Mouse (Mus musculus) thymus, postnatal 36 days (tissue): ENCODE data around the gene Vdac1.
"Not testable (repeated sequence)": the region's sequence is repeated elsewhere in the genome, so short reads cannot be mapped to it uniquely, and the experiment has no call there.

Experiments
- DNase-seq, 2 experiments: peaks; one replicate each; pipeline ENCODE4 v3.0.0; 2022; ENCODE audit warnings: mixed read lengths in 2 of 2

Gene Vdac1

GRCm38 (mm10) chr11:52377579-52377978 is 16.9 kb downstream of the Vdac1 start:
- no peak for DNase-seq

DNA sequence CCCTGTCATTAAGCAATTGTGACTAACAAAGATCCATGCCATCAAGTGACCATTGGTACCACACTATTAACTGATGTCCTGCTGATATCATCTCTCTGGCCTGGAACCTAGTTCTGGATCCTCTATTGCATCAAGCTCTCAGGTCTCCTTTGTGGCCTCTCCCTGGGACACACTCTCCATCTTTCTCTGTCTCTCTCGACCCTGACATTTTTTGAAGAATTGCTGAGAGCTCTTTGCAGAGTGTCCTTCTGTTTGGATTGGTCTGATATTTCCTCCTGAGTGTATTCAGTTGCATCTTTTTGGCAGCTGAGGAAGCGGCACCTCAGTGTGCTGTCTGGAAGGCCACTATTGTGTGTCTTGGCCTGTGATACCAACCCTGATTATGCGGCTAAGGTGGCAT is 18.6 kb downstream of the Vdac1 start:
- no peak for DNase-seq

GRCm38 (mm10) chr11:52383741-52384140 is 23.1 kb downstream of the Vdac1 start:
- no peak for DNase-seq

DNA sequence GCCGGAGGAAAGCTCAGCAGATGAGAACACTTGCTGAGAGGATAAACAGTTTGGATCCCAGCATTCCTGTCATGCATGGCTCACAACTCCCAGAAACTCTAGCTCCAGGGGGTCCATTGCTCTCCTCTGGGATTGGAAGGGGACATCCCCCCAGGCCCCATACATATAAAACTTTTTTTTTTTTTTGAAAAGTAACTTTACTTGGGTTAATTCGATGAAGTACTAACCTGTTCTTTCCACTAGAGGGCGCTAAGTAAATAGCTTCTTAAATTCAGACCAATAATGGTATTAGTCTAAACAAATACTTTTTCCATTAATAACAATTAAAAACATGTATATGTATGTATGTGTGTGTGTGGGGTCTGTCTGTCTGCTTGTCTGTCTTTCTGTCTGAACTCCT is 24.0 kb downstream of the Vdac1 start:
- DNase-seq, result no peak

DNA sequence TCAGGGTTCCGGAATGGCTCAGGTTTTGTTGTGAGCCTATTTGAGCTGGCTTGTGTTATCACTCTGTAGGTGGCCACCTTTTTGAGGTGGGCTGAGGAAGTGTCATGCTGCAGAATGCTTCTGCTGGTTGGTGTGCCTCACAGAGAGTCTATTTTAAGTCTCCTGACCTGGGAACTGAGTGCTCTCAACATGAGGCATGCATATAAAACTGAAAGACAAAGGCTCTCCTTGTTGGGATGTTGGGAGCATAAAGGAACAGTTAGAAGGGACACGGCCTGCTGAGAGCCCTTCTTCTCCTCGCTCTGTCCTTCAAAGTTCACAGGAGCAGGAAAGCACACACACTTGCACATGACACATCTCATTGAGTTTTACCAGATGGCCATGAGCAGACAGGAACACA is 26.2 kb downstream of the Vdac1 start:
- no peak for DNase-seq

- DNase-seq, result no peak
Observed at GRCm38 (mm10) chr11:52388150-52388549, 27.5 kb downstream of the Vdac1 start.

- not testable (repeated sequence) for DNase-seq
Observed at GRCm38 (mm10) chr11:52388979-52389378, 28.3 kb downstream of the Vdac1 start.

DNA sequence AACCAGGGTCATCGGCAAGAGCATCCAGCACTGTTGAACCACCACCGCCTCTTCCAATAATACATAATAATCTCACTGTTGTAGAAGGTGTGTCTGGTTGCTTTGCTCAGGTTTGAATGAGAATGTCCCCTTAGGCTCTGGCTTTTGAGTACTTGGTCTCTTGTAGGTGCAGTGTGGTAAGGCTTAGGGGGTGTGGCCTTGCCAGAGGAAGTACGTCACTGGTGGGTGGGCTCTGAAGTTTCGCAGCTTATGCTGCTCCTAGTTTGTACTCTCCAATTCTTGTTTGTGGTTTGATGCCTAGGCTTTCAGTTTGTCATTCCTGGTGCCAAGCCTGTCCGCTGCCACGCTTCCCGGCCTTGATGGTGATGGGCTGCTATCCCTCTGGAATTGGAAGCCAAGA is 29.3 kb downstream of the Vdac1 start:
- DNase-seq, result no peak

- DNase-seq, result no peak
Observed at GRCm38 (mm10) chr11:52394494-52394893, 33.8 kb downstream of the Vdac1 start.

- no peak for DNase-seq
Observed at GRCm38 (mm10) chr11:52395343-52395742, 34.7 kb downstream of the Vdac1 start.

DNA sequence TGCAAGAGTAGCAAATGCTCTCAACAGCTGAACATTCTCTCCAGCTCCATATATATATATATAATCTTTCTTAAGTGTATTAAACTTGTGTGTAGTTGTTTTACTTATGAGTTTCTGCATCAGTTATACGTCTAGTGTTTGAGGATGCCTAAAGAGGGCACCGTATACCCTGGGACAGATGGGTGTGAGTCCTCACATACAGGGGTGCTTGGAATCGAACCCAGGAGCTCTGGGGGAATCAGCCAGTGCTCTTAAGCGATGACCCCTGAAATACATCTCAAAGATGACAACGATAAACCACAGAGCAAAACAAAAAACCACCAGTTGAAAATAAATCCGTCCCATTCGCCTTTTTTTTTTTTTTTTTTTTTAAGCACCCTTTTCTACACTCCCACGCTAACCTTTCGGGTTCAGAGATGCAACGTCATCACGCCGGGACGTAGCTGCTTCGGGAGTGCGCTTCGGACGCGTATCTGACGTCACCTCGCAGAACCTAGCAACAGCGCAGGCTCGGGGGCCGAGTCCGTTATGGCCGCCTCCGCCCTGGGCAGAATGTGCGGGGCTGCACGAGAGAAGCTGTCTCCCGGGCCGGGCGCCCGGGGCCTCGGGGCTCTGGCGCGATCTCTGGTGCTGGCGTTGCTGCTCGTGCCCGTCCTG is 35.4 kb downstream of the Vdac1 start, which contains the start of gene 9530068E07Rik:
Gene 9530068E07Rik (plus strand): TSS at position 489 of the 657 bp plus-strand sequence.
- peak; percentile 86 to 90 for DNase-seq

GRCm38 (mm10) chr11:52396597-52397188 is 36.0 kb downstream of the Vdac1 start:
- DNase-seq, result no peak

DNA sequence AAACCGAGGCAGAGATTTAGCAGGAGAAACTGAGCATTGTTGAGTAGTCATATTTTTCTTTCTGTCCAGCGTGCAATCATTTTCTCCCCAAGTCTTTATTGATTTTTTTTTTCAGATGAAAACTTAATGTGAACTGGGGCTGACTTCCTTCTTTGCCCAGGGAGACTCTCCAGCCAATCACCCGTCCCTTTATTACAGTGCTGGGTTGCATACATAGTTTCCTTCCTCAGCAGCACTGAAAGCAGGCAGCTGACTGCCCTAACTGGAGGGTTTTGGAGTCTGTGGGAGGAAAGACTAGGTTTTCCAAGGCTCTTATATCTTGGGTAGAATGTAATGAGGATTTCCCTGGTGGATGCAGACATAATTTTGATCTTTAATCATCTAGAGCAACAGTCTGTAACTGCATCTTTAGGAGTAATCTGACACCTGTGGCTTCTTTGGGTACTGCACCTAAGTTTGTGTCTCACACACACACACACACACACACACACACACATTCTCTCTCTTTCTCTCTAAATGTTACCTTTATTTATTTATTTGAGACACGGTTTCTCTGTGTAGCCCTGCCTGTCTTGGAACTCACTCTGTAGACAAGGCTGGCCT is 36.8 kb downstream of the Vdac1 start:
- DNase-seq, result no peak

DNA sequence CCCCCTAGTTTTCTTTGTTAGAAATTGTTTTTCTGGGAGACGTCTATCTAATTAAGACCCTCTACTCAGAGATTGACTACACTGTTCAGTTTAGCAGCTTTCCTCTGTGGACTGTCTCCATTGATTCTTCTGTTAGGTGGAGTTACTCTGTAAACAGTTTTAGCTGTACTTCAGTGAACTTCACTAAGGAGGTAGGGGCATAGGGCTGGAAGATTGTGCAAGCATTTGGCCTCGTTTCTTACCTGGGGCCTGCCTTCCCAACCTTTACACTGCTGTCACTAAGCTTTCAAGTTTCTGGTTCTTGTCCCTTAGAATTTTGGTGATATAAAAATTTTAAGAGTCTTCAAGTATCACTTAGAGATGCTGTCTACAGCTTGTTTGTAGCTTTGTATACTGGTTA is 40.8 kb downstream of the Vdac1 start:
- no peak for DNase-seq

DNA sequence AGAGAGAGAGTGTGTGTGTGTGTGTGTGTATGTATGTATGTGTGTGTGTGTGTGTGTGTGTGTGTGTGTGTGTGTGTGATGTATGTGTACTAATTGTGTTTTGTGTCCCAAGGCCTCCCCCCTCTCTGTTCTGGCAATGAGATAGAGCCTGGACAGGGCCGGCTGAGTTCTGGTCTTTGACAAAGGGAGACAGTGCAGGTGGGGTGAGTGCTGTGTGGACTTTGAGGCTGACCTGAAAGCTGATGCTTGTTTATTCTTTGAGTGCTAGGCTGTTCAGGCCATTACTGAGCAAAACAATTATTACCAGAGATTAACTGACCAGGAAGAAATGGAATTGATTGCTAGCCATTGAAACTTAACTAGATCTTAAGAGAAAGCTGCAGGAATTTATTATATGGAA is 41.9 kb downstream of the Vdac1 start:
- DNase-seq, result no peak

DNA sequence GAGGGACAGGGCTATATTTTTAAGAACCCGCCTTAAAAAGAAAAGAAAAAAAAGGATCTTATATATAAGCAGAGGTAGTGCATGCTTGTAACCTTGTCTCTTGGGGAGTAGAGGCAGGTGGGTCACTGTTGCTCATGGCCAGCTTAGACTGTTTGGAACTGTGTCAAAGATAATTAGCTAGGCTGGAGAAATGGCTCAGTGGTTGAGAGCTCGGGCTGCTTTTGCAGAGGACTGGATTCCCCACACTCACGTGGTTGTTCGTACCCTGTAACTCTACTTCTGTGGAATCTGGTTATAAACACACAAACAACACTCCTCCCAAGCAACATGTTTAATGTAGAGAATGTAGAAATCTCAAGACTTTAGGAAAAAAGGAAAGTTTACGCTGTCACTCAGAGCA is 43.5 kb downstream of the Vdac1 start:
- no peak for DNase-seq

GRCm38 (mm10) chr11:52405196-52405688 is 44.6 kb downstream of the Vdac1 start:
- no peak for DNase-seq

DNA sequence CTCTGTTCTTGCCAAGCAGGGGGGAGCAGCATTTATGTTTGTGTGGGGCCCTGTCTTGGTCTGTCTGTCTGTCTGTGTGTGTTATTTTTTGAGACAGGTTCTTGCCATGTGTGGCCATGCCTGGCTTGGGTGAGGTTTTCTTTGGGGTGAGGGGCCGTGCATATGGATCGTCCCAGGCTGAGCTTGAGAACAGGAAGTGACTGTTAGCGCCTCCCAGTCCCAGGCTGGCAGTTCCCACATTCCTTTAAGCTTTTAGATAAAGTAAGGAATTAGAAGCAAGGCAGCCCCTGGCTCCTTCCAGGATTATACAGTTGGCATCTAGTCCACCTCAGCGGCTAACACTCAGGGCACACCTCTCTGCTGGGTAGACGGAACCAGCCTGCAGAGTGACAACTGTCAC is 48.7 kb downstream of the Vdac1 start:
- no peak for DNase-seq

DNA sequence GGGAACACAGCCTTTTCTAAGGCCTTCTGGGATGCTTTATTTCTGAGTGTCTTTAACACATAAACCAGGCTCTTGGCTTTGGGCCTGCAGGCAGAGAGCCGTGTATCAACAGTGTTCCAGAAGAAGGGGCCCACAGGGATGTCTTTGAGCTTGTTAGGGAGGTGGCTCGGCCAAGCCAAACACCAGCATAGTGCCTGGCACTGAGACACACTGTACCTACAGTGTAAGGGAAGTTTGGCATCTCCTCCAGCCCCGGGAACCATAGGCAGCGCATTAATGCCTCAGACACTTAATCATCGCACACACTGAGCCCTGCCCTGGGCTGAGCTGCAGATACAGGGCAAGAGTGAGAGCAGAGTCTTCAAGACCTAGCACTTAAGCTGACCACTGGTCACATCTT is 57.7 kb downstream of the Vdac1 start:
- DNase-seq, result no peak

GRCm38 (mm10) chr11:52419246-52419645 is 58.6 kb downstream of the Vdac1 start:
- DNase-seq, result peak; percentile 56 to 75

DNA sequence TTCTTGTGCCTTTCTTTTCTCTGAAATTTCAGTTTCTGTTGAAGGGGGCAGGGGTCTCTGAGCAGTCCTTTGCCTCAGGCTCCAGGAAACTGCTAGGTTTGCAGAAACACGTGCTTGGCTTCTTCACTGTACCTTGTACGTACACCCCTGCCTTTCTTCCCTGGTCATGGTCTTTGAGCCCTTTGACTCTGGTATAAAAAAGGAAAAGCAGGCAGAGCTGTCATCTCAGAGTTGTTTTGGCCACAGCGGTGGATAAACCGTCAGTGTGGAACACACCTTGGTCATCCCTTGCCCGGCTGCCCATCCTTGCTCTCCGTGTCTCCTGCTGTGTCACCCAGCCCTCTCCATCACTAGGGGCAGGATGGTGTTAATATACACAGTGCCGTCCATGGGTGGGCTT is 59.2 kb downstream of the Vdac1 start:
- DNase-seq, result no peak

DNA sequence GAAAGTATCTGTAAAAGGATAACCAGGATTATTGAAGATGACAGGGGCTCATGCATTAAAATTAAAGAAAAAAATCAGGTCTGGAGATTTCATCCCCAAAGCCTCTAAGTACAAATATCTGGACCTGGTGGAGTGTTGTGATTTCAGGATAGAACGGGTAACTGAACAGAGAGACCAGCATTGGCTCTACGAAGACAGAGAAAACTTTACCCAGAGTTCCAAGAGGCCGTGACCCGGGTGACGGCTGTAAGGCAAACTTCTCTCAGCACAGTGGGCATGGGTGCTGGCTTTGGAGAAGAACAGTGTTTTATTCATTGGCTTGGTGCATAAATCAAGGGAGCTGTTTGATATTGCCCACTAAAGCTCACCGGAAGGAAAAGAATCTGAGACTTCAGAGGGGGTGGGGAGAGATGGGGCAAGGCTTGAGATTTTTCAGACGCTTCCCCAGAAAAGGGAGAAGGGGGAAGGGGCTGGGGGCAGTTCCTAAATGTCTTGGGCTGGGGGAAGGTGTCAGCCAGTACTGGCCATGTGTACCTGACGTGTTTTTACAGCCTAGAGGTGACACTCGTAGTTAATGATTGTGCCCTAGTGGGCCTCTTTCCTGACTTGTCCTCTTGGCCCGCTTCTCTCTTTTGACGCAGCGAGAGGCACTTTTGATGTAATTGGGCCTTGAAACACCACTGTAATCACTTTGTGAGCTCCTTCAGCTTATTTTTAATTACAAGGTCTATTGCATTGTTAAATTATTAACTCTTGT is 59.8 kb downstream of the Vdac1 start:
- no peak for DNase-seq

- peak in 1 of 2 experiments; percentile 47 for DNase-seq
Observed at GRCm38 (mm10) chr11:52421053-52421778, 60.6 kb downstream of the Vdac1 start.
